Mouse (Mus musculus) adrenal gland, adult (tissue): ENCODE data around the gene 1810062G17Rik.

Source experiments
- DNase-seq, 2 experiments: peaks; one replicate each; pipeline ENCODE4 v3.0.0; 2022 to 2023; ENCODE audit warnings: low spot score in 1 of 2; ENCODE audit not compliant: inconsistent age in 2 of 2

1810062G17Rik gene

DNA sequence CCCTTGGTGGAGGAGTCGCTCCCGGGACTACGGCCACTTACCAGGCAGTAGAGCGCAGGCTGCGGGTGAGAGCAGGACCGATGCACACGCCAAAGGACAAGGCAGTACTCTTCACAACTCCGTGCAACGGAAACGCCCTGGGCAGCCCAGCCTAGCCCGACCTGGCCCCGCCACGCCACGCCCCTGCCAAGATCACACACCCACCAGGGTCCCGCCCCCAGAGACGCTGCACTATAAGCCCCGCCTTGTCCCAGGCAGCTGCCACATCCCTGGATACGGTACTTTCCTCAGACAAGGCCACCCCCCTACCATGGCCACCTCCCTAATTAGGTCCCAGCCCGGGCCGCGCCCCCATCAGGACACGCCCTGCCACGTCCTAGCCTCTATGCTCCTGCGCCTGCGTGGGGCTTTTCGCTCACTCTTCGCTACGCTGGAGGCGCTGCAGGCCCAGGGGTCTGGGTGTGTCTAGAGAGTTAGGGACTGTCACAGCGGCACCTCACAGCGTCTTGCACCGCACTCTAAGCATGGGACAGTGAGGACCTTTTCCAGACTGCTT lies at the start of gene 1810062G17Rik, which contains the start of gene Anxa5:
TSS of gene 1810062G17Rik (plus strand) at position 406 of the 556 bp plus-strand sequence.
TSS of gene Anxa5 (minus strand) at position 363 of the 556 bp plus-strand sequence.
- peak; percentile 100 for DNase-seq

DNA sequence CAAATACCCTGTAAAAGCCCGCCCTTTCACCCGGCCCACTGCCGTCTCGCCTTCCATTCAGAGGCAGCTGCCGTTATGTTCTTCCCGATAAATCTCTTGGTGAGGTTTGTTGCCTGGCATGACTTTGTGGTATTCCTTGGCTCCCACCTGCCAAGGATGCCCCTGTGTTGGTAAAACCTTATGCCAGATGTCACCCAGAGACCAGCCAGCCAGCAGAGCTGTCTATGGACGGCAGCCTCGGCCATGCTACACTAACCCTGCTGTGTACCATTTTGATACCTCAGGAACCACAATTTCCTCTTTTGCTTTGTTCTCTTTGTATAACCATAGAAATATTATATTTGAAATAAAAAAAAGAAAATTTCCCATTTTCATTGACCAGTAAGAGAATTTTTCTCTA lies 48.4 kb upstream of the 1810062G17Rik start:
- no peak for DNase-seq

DNA sequence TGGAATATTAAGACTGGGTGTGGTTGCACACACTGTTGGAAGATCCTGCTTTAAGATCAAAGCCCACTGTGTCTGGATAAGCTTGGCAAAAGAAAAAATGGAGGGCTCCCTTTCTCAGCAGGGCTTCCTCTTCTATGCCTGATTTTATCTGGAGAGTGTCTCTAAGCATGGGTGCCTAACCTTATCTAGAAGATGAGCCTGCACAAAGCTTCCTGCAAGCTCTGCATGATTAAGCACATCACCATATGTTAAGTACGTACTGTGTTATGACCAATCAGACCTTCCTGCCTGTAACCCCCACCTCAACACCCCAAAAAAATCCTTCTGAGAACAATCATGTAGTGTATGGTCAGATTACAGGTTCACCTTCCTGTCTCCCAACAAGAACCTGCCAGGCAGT lies 45.4 kb upstream of the 1810062G17Rik start:
- no peak for DNase-seq

DNA sequence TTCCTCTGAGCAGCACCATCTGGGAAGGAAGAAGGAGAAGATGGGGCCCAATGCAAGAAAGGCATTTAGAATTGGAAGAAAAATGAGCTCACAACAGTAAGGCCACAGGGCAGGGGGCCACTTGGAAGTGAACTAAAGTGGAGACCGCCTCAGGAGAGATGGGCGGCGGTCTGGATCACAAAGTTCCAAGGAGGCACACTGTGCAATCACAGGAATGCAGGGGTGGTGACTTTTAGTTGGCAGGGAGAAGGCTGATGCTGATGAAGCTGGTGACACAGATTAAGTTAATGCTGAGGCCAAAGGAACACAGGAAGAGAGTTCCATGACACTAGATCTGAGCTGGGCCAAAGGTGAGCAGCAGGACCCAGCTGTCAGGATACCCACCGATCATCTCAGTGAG lies 35.5 kb upstream of the 1810062G17Rik start:
- DNase-seq: no peak

DNA sequence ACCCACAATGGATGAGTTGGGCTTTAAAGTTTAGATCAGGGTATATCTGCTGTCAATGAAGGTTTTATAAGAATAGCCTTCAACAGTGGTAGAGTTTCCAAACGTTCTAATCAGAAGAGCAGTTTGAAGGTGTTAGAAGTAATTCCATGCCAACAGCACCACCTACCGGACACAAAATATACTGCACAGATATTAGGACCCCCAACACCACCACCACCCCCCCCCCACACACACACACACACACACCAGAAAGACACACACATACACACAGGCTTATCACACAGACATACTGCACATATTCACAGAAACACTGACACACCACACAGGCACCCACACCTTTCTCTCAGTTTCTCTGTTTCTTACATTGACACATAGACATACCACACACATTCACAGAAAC lies 33.3 kb upstream of the 1810062G17Rik start:
- DNase-seq: peak; percentile 18 to 74

DNA sequence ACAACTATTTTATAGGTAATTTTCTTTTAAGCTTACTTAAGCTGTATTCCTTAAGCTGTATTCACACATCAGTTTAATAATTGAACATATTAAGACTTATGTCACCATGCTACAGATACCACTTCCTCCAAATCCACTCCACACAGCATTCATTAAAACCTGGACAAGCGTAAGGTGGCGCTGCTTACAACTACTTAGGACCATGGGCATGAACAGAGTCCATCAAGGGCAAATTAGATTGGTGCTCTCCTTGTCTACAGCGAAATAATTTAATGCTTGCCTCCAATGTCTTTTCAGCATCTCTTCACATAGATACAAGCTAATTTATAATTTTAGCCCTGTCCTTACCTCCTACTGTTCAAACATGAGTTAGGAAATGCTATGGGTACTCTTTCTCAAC lies 29.7 kb upstream of the 1810062G17Rik start:
- DNase-seq: no peak

DNA sequence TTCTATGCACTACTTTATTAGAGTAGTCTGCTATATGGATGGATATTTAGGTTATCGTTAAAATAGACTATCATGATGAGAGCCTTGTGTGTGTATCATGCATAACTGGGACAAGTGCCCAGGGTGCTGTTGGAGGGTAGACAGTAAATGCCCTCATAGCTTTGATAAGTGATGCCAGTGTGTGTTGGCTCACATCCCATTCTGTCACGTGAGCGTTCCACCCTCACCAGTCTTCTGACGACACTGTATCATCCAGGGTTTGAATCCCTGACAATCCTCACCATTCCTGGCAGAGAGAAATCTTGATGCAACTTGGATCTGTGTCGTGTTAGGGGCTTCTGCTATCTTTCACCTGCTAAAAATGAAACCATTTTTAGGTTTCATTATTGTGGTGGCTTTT lies 29.2 kb upstream of the 1810062G17Rik start:
- DNase-seq: peak; percentile 19 to 49

DNA sequence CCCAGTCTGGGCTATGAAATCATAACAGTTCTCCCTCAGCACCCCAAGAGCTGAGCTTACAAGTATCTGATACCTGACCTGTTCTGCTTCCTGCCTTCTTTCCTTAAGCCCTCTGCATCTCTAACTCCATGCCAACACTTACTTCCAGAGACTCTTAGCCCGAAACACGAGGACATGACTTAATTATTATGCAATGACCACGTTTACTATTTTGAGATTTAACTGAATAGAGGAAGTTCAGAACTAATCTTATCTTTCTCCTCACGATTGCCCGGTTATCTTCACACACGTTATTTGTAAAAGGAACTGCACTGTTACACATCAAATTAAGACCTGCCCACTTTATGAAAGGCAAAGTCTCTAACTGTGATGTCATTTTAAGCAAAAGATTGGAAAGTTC lies 28.8 kb upstream of the 1810062G17Rik start:
- DNase-seq: no peak

DNA sequence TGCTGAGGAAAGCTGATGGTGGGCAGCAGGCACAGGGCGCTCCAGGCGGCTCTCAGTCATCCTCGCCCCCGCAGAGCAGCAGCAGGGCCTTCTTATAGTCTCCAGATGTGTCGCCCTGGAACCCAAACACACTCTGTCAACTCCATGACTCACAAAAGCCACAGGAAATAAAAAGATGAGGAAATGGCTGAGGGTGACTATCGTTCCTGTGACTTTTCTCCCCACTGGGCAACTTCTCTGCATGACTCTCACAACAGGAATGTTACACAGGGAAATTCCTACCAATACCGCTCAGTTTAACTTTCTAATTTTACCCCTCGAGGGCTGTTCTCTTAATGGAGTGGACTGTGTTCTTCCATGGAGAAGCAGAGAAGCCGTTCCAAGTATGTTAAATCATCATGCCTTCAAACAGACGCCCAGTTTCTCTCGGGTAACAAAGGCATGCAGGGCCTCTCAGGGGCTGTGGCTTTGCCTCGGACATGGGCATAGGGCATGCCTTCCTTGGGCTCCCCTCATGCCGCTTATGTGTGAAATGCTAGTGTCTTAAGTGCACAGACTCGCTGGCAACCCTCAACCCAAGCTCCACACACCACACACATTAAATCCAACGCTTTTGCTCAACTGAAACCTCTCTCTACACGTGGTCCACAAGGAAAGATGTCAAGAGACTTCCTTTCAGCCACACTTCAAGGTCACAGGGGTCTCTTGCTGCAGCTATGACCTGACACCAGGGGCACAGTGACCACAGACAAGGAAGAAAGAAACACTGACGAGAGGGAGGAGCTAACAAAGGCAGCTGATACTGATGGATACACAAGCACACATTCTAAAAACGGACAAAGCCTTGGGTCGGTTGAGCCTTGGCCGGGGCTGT lies 26.2 kb upstream of the 1810062G17Rik start:
- DNase-seq: peak in 1 of 2 experiments; percentile 42

DNA sequence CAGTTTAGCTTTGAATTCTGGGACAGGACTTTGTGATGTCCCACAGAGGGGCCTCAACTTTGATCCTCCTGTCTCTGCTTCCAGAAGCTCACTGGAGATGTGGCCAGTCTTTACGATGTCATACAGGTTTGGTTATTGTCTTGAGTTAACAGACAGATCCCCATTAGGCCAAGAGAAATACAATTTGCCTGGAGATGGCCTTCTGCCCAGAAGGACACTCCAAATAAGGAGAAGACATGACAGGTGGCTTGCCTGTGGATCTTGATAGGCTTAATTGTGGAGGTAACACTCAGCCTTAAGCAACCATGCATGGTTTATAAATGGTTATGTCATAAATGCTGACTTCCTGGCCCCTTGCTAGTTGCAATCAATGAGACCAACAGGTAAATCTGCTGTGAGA lies 23.2 kb upstream of the 1810062G17Rik start:
- no peak for DNase-seq

DNA sequence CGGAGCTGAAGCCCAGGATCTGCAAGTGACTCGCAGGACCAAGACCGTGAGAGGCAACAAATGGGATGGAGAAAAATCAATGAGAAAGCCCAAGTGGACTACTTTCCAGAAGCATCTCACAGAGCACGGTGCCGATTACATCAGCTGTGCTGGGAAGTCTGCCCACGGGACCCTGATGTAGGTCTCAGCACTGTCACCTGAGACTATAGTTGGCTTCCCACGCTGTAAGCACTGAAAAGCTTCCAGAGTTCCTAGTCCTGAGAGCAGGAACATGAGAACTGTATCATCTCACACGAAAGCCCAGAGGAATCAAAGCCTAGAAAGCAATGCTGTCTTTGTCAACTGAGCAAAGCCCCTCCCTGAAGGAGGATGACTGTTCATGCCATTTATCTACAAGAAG lies 20.6 kb upstream of the 1810062G17Rik start:
- no peak for DNase-seq

DNA sequence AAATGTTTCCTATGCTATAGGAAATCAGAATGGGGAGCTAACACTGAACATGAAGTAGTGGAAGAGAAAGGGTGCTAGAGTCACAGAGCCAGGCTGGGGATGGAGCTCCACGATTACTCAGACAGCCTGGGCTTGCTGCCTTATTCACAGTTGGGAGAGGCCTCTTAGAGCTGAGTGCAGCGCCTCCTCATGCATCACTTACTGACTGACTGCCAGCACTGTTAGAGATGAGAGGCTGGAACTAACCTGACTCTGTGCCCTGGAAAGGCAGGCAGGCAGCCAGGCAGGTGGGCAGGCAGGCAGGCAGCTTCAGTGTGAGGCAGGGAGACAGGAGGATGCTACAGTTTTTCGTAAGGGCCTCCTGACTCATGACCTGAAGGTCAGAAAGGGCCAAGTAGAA lies 20.2 kb upstream of the 1810062G17Rik start:
- no peak for DNase-seq

DNA sequence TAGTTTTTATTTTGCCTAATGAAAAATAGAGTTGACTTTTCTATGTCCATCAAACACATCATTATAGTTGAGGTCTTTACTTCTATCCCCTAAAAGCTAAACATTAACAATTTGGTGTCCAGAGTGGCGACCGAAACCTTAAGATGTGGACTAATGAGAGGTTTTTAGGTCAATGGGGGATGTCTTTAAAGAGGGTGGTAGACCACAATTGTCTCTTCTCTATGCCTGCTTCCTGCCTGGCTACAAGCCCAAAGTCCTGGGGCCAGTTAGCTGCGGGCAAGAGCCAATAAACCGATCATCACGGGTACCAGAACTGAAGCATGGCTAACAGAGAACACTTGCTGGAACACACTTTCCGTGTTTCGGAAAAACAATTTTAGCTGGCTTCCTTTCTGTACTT lies 15.0 kb upstream of the 1810062G17Rik start:
- DNase-seq: no peak

DNA sequence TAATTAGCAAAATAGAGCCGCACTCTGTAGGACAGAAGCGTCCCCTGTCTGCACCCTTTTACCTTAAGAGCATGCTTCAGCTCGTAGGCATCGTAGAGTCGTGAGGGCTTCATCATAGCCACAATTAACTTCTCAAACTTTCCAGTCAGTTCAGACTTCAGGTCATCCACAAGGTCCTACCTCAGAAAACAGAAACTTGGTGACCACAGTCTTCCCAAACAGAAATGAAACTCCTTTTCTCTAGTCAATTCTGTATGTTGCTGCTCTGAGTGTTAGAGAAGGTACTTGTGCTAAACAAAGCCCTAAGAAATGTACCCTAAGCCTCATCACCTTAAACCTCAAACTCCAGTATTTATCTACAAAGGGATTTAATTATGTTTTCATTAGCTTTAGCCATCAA lies 13.9 kb upstream of the 1810062G17Rik start:
- DNase-seq: no peak

DNA sequence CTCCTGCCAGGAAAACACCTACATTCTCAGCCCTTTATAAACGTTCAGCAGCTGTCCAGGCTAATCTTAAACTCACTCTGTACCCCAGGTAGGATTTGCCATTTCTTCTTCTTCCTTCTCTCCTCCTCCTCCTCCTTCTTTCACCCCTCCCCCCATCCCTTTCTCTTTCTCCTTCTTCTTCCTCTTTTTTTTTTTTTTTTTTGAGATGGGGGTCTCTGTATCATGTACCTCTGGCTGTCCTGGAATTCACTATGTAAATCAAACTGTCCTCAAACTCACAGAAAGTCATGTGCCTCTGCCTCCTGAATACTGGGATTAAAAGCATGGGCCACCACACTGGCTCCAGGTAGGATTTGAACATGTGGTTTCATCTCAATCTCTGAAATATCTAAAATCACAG lies 13.4 kb upstream of the 1810062G17Rik start:
- no peak for DNase-seq

DNA sequence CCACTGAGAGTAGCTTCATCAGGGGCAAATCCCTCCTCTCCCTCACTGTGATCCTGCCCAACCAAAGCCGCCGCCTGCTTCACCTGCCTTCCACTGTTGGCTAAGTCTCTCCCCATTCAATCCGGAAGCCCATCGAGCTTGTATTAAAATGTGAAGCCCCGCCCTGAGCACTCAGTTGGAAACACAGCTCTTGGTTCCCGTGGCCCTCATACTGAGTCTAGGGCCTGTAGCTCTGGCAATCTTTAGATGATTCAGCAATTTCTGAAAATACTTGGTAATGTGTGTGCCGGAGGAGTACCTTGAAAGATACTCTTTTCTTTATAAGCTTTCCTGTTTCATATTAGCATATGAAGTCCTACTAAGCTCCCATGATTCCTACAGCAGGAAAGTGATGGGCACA lies 10.2 kb upstream of the 1810062G17Rik start:
- no peak for DNase-seq

DNA sequence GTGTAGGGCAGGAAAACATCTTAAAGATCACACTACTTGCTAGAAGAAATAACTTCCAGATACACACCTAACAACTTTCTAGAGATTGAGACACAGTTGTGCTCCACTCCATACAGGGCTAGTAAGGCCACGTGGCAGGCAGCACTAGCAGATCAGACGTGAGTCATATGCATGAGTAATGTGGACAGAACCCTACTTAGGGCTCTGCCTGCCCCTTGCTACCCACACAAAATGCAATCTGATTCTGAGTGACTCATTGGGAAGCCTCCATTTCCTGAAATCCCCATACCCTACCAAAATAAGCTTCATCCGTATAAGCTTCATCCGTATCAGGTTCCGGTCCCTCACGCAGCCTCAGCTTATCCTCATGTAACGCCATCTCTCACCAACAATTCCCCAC lies 8.1 kb upstream of the 1810062G17Rik start:
- peak; percentile 65 to 81 for DNase-seq

DNA sequence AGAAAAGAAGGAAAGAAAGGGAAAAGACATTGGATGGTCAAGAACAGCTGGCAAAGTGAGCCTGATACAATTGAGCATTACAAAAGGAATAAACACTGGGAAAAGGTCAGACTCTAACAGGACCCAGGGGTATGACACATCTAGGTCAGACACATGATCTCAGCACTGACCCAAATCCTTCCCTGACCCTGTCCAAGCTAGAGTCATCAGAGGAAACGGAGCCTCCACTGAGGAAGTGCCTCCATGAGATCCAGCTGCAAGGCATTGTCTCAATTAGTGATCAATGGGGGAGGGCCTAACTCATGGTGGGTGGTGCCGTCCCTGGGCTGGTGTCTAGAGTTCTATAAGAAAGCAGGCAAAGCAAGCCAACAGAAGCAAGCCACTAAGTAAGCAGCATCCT lies 6.9 kb upstream of the 1810062G17Rik start:
- DNase-seq: peak; percentile 59 to 82

DNA sequence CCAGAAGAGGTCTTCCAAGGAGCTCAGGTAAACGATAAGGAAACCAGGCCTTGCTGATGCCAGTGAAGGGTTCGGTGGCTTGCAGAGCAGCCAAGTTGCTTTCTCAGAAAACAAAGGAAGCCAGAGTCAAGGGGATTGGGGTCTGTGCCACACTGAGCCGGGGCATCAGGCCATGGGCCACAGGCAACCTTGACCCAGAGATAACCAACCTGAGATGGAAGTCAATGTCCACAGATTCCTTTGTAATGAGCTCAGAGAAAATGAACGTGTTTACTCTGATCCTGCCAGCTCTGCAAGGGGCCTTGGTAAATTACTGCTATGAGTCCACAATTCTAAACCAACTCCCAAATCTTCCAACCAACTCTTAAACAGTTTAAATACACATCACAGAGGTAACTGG lies 3.9 kb upstream of the 1810062G17Rik start:
- peak; percentile 64 to 84 for DNase-seq

DNA sequence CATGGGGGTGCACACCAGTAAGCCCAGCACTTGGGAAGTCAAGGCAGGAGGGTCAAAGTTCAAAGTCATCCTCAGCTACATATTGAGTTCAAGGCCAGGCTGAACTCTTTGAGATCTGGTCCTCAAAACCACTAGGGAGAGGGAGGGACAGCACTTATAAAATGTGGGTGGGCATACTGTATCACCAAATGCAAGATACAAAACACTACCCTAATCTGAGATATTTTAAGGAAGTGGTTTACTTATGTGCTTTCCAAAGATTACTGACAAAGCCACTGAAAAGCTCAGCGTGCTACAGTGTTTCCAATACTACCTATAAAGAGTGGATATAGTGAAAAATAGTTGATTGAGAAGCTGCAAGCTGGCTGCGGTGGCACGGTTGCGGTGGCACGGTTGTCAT lies 2.5 kb upstream of the 1810062G17Rik start:
- DNase-seq: no peak

DNA sequence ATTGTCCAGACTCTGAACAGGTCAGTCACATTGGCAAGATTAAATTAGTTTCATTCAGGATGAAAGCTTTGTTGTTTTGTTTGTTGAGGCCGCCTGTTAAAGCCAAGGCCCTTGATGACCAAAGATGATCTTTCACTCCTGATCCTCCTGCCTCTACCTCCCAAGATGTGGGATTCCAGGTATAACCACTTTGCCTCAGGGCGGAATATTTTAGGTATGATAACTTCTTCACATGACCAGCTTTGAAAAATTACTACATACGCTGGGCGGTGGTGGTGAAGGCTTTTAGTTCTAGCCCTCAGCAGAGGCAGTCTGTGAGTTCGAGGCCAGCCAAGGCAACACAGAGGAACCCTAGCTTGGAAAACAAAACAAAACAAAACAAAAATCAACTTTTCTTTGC lies 1.3 kb upstream of the 1810062G17Rik start:
- DNase-seq: peak in 1 of 2 experiments; percentile 53

DNA sequence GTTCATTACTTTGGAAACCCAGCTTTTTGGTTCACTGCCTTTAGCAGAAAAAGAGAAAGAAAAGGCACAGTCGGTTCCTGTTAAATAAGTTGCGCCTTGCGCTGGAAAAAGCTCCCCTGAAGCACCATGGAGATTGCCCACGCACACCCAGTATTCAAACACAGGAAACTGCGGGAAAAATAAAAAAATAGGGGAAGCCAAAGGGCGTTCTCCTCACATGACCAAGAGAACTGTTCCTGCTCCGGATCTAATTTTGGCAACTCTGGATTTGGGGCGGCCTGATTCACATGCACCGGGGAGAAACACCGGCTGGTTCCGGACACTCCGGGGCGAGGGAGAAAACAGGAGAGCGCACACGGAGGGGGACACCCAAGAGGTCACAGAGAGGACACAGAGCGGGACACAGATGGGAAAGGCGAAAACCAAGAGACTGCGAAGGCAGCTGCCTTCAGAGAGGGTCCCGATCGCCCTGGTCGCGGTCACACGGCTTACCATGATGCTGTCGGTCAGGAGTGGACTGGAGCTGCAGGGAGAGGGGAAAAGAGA lies 726 bp upstream of the 1810062G17Rik start:
- DNase-seq: no peak
